8 mouse cellular contexts compared by ENCODE assay signal in the genomic region with DNA sequence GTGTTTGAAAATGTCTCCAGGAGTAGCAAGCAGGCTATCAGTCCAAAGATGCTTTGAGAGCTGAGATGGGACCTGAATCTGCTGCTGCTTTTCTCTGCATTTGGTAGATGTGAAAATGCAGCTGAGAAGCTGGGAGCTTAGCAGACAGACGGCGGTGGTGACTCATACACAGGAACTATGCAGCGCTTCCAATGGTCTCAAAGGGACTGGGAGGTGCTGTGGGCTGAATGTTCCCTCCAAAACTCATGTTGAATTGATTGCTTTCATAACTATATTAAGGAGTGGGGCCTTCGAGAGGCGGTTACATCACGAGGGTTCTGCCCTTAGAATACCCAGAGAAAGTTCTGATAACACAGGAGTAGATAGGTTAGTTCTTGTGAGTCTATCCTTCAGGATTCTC.
DNase-seq lines count a peak whose midpoint lies in the region; ATAC-seq and TF ChIP-seq lines count a peak whose summit lies in the region.

No protein-coding gene starts in this region.

- WGBS in forebrain, embryonic 13.5 days: 59% methylated on average over 6 of the region's 6 CpGs

- H3K4me1 ChIP-seq in forebrain, embryonic 13.5 days: no peaks in the 10 kb centered on the region

- no peaks in the 10 kb centered on the region for H3K9me3 ChIP-seq in forebrain, embryonic 13.5 days (replicated peaks)

- H3K4me3 ChIP-seq in forebrain, embryonic 13.5 days: no peak overlapping the region

- in situ Hi-C loops in Patski (cut with MboI; ENCODE audit: low pct_unique_long_range_greater_than_20kb): no loop called here

- H3K9ac ChIP-seq in forebrain, embryonic 13.5 days: no peak overlapping the region

- CTCF ChIA-PET in Patski (lab: Charles Lee): interaction anchor here (1.0 kb wide), 1 partner anchor 28 kb away, joined by 3 read pairs; no protein-coding TSS in a partner anchor

- H3K27me3 ChIP-seq in Patski: peaks cover 3% of the 10 kb centered on the region
- H3K27me3 ChIP-seq in forebrain, embryonic 13.5 days: peaks cover 32% of the 10 kb centered on the region; the same call in 1 of the 2 replicates

- POLR2A ChIA-PET in Patski (lab: Charles Lee): no interaction called here

- DNase-seq in kidney, postnatal 10 days: peak; percentile 16
- no peak for DNase-seq in kidney, adult 8-10 months
- no peak for DNase-seq in Patski (ENCODE audit: low read depth, low spot score)
- peak; percentile 34 for DNase-seq in frontal cortex, postnatal 36 days (ENCODE audit: low spot score in 2 of 2)
- DNase-seq in left cerebral cortex, adult 8-10 months (ENCODE audit: low spot score in 2 of 2): peak; percentile 3 to 33
- peak; percentile 59 for DNase-seq in telencephalon, adult 2 months (ENCODE audit: low read depth, low spot score)

- H3K4me2 ChIP-seq in forebrain, embryonic 13.5 days: no peak overlapping the region

- no peaks in the 10 kb centered on the region for H3K36me3 ChIP-seq in forebrain, embryonic 13.5 days (ENCODE audit: poor library complexity, severe bottlenecking)

- TF ChIP-seq CTCF in Patski (IDR thresholded peaks at IDR 0.05): no peak

- H3K27ac ChIP-seq in forebrain, embryonic 13.5 days: no peak overlapping the region

- peak; percentile 47 for ATAC-seq in Patski
- ATAC-seq in megakaryocyte-erythroid progenitor cell, adult 5-6 weeks (replicated peaks; ENCODE audit: low FRiP score, low TSS enrichment, poor library complexity, severe bottlenecking): no peak
- no peak for ATAC-seq in forebrain, embryonic 13.5 days

Comparison
In these comparisons a context has a peak if more than half of its experiments do, and no peak if none do; other contexts are left out.
1. DNase-seq: peak in kidney, postnatal 10 days (single experiment), frontal cortex, postnatal 36 days (2 of 2), left cerebral cortex, adult 8-10 months (2 of 2) and telencephalon, adult 2 months (single experiment); none in kidney, adult 8-10 months (0 of 2) and Patski (single experiment).